Mouse (Mus musculus) B cell, adult 2 months (primary cell): ENCODE results near the gene Gcc2.
"Not testable (repeated sequence)": the region's sequence is repeated elsewhere in the genome, so short reads cannot be mapped to it uniquely, and the experiment has no call there.

Source experiments
- DNase-seq, 2 experiments: peaks; one replicate each; pipeline ENCODE4 v3.0.0; 2022

Gene Gcc2

GRCm38 (mm10) chr10:58255213-58255892, at the start of gene Gcc2:
Gene Gcc2 (plus strand): TSS chr10:58255497.
- peak; percentile 93 to 94 for DNase-seq

GRCm38 (mm10) chr10:58205986-58206385, 49.3 kb upstream of the Gcc2 start:
- no peak for DNase-seq

- no peak for DNase-seq
Observed at GRCm38 (mm10) chr10:58206639-58207404, 48.5 kb upstream of the Gcc2 start.

- DNase-seq: no peak
Observed at GRCm38 (mm10) chr10:58209710-58210467, 45.4 kb upstream of the Gcc2 start.

GRCm38 (mm10) chr10:58210514-58210913, 44.8 kb upstream of the Gcc2 start:
- DNase-seq: no peak

GRCm38 (mm10) chr10:58211213-58211612, 44.1 kb upstream of the Gcc2 start:
- DNase-seq: no peak

- no peak for DNase-seq
Observed at GRCm38 (mm10) chr10:58212230-58212629, 43.1 kb upstream of the Gcc2 start.

- no peak for DNase-seq
Observed at GRCm38 (mm10) chr10:58214497-58214896, 40.8 kb upstream of the Gcc2 start.

GRCm38 (mm10) chr10:58214934-58215333, 40.4 kb upstream of the Gcc2 start:
- DNase-seq: no peak

- DNase-seq: no peak
Observed at GRCm38 (mm10) chr10:58215353-58215752, 39.9 kb upstream of the Gcc2 start.

GRCm38 (mm10) chr10:58217366-58217765, 37.9 kb upstream of the Gcc2 start:
- DNase-seq: no peak

GRCm38 (mm10) chr10:58220726-58221125, 34.6 kb upstream of the Gcc2 start:
- DNase-seq: no peak

- peak; percentile 19 to 35 for DNase-seq
Observed at GRCm38 (mm10) chr10:58221571-58221970, 33.7 kb upstream of the Gcc2 start.

GRCm38 (mm10) chr10:58223161-58223560, 32.1 kb upstream of the Gcc2 start:
- not testable (repeated sequence) for DNase-seq

- DNase-seq: peak; percentile 50 to 60
Observed at GRCm38 (mm10) chr10:58223972-58224805, 31.1 kb upstream of the Gcc2 start.

GRCm38 (mm10) chr10:58224827-58225785, 30.2 kb upstream of the Gcc2 start, which contains the start of gene AW822073:
Gene AW822073 (minus strand): TSS chr10:58224930.
- DNase-seq: not testable (repeated sequence)

- not testable (repeated sequence) for DNase-seq
Observed at GRCm38 (mm10) chr10:58226357-58226756, 28.9 kb upstream of the Gcc2 start.

GRCm38 (mm10) chr10:58227798-58228197, 27.5 kb upstream of the Gcc2 start:
- not testable (repeated sequence) for DNase-seq

- not testable (repeated sequence) for DNase-seq
Observed at GRCm38 (mm10) chr10:58230021-58230420, 25.3 kb upstream of the Gcc2 start.

GRCm38 (mm10) chr10:58231088-58231487, 24.2 kb upstream of the Gcc2 start:
- DNase-seq: peak in 1 of 2 experiments; percentile 31
